Mouse (Mus musculus) liver, adult 10 weeks (tissue): ENCODE results near the gene Dazap2. TPM values are rescaled to one million over a fixed set of nuclear protein-coding genes. Genes with fewer than 3 reads are reported as not detected.

Experiments
- polyA plus RNA-seq: library from polyadenylated mRNA; stranded (reverse); fragments of 350-450 nt; fragmentation: Illumina TruSeq; extraction: RNeasy Lipid Tissue Mini Kit (QIAGEN cat#74804); gene quantifications from one replicate; pipeline ENCODE4 v1.2.3, GENCODE M21; 2014; ENCODE audit warnings: low read depth, low replicate concordance

The Dazap2 gene
- 136 TPM for polyA plus RNA-seq

GRCm38 (mm10) chr15:100614996-100615824 lies at the start of gene Dazap2:
Gene Dazap2, plus strand, starts transcription at chr15:100615349.

GRCm38 (mm10) chr15:100599276-100600046 lies 15.7 kb upstream of the Dazap2 start, which contains the start of gene Pou6f1:
Gene Pou6f1, minus strand, starts transcription at chr15:100599984.

GRCm38 (mm10) chr15:100636700-100637501 lies 21.8 kb downstream of the Dazap2 start, which contains the start of gene Smagp:
Gene Smagp, minus strand, starts transcription at chr15:100636940.

GRCm38 (mm10) chr15:100669337-100669736 lies 54.2 kb downstream of the Dazap2 start, which contains the start of gene Bin2:
Gene Bin2, minus strand, starts transcription at chr15:100669553.

Other genes with a start within 250 kb of the Dazap2 start
- gene Gm5475, start 193.2 kb upstream of the Dazap2 start, polyA plus RNA-seq, result not detected
- 9.6 TPM for gene Slc11a2, start 190.3 kb upstream of the Dazap2 start, polyA plus RNA-seq
- gene Letmd1, start 146.3 kb upstream of the Dazap2 start, polyA plus RNA-seq, result 15.5 TPM
- 0.82 TPM for gene Csrnp2, start 119.9 kb upstream of the Dazap2 start, polyA plus RNA-seq
- gene Tfcp2, start 63.3 kb upstream of the Dazap2 start, polyA plus RNA-seq, result 3.7 TPM
- 1.2 TPM for gene Pou6f1, start 15.4 kb upstream of the Dazap2 start, polyA plus RNA-seq
- gene Smagp, start 21.6 kb downstream of the Dazap2 start, polyA plus RNA-seq, result 6.9 TPM
- gene Bin2, start 54.2 kb downstream of the Dazap2 start, polyA plus RNA-seq, result 1.9 TPM
- 6.7 TPM for gene Cela1, start 72.6 kb downstream of the Dazap2 start, polyA plus RNA-seq
- gene Galnt6, start 114.0 kb downstream of the Dazap2 start, polyA plus RNA-seq, result 0.21 TPM
- gene Slc4a8, start 146.4 kb downstream of the Dazap2 start, polyA plus RNA-seq, result 0.08 TPM